Mouse (Mus musculus): ENCODE results near the gene Cdkn2aipnl. TPM values are rescaled to one million over a fixed set of nuclear protein-coding genes. Genes with fewer than 3 reads are reported as not detected.
A peak's percentile ranks its signal among the peaks of the same experiment; 100 is the strongest.

Gene Cdkn2aipnl
- polyA plus RNA-seq, 1 experiment from 2014 or later, result 109 TPM

GRCm38 (mm10) chr11:51971644-51972043, 4.2 kb downstream of the Cdkn2aipnl start:
- Histone ChIP-seq H3K9me3 (no peaks in the 10 kb centered on the region), H3K4me1 (peaks cover 11% of the 10 kb centered on the region), H3K36me3 (peaks cover 62% of the 10 kb centered on the region), H3K27me3 (no peaks in the 10 kb centered on the region), H3K4me2 (no peak overlapping the region), H3K27ac (no peak overlapping the region), H3K4me3 (no peak overlapping the region), H3K9ac (no peak overlapping the region)
- ATAC-seq (ENCODE audit: borderline replicate concordance, extremely low read depth, low FRiP score, low TSS enrichment), result no peak
- 93% methylated on average over 6 of the region's 6 CpGs for WGBS

DNA sequence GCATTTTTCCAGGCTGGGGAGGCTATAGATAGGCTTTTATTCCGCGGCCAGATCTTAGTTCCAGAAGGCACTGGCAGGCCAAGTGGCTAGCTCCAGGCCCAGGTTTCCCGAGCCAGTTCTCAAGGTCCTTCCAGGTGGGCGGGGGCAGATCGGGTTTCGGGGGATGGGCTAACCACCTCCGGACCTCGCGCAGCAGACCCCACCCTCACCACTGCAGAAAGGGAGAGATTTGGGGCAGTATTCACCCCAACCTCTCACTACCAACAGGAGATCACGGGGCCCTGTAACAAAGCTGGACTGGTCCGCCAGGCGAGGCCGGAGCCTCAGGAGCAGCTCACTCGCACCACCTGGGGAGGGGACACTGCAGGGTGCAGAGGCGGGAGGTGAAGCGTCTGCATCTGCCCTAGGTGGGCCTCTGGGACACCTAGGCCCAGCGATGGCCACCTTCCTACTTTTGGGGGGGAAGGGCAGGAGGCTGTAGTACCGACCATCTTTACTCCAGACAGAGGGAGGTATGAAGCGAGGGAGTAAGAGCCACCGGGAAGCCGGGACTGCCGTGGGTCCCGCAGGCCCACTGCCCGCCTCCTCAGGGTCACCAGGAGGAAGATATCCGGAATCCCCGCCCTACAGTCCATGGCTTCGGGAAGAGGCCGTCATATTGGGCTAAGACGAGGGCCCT, 32.3 kb downstream of the Cdkn2aipnl start:
- Histone ChIP-seq H3K4me2 (peak overlapping the region; percentile 69), H3K9me3 (no peaks in the 10 kb centered on the region), H3K27me3 (no peaks in the 10 kb centered on the region), H3K4me3 (peak overlapping the region; percentile 93), H3K27ac (peak overlapping the region; percentile 98), H3K4me1 (peaks cover 35% of the 10 kb centered on the region), H3K36me3 (peaks cover 30% of the 10 kb centered on the region), H3K9ac (peak overlapping the region; percentile 93)
- under 1% methylated on average over 29 of the region's 29 CpGs for WGBS
- peak; percentile 16 for ATAC-seq (ENCODE audit: borderline replicate concordance, extremely low read depth, low FRiP score, low TSS enrichment)

- Histone ChIP-seq H3K36me3 (peaks cover 23% of the 10 kb centered on the region), H3K27ac (peak within 1 kb of the TSS; percentile 98), H3K9ac (peak within 1 kb of the TSS; percentile 93), H3K9me3 (no peaks in the 10 kb centered on the region), H3K27me3 (no peaks in the 10 kb centered on the region), H3K4me3 (peak within 1 kb of the TSS; percentile 93), H3K4me2 (peak within 1 kb of the TSS; percentile 69), H3K4me1 (peaks cover 38% of the 10 kb centered on the region)
- under 1% methylated on average over 63 of the region's 63 CpGs for WGBS
- ATAC-seq (ENCODE audit: borderline replicate concordance, extremely low read depth, low FRiP score, low TSS enrichment), result peak; percentile 85
Measured at GRCm38 (mm10) chr11:52000290-52000962, 33.0 kb downstream of the Cdkn2aipnl start, which contains the start of gene Ube2b. Gene Ube2b, minus strand, starts transcription at chr11:52000762.

- peak overlapping the region; percentile 69 for H3K4me2 ChIP-seq
- H3K9me3 ChIP-seq, result no peaks in the 10 kb centered on the region
- ATAC-seq (ENCODE audit: borderline replicate concordance, extremely low read depth, low FRiP score, low TSS enrichment), result no peak
- no peaks in the 10 kb centered on the region for H3K27me3 ChIP-seq
- peaks cover 42% of the 10 kb centered on the region for H3K4me1 ChIP-seq
- peak overlapping the region; percentile 93; the same call in 1 of the 2 replicates for H3K4me3 ChIP-seq
- no peak overlapping the region for H3K9ac ChIP-seq
- H3K36me3 ChIP-seq, result peaks cover 14% of the 10 kb centered on the region
- WGBS, result 67% methylated on average over 10 of the region's 10 CpGs
- peak overlapping the region; percentile 98 for H3K27ac ChIP-seq
Measured at GRCm38 (mm10) chr11:52001341-52001740, 33.9 kb downstream of the Cdkn2aipnl start.

- Histone ChIP-seq H3K27me3 (no peaks in the 10 kb centered on the region), H3K36me3 (peaks cover 9% of the 10 kb centered on the region), H3K4me3 (no peak overlapping the region), H3K4me1 (peaks cover 42% of the 10 kb centered on the region), H3K9me3 (no peaks in the 10 kb centered on the region), H3K27ac (no peak overlapping the region; the same call in 1 of the 2 replicates), H3K9ac (no peak overlapping the region), H3K4me2 (peak overlapping the region; percentile 69; the same call in 1 of the 2 replicates)
- 89% methylated on average over 8 of the region's 8 CpGs for WGBS
- ATAC-seq (ENCODE audit: borderline replicate concordance, extremely low read depth, low FRiP score, low TSS enrichment), result no peak
Measured at GRCm38 (mm10) chr11:52001861-52002260, 34.4 kb downstream of the Cdkn2aipnl start.

DNA sequence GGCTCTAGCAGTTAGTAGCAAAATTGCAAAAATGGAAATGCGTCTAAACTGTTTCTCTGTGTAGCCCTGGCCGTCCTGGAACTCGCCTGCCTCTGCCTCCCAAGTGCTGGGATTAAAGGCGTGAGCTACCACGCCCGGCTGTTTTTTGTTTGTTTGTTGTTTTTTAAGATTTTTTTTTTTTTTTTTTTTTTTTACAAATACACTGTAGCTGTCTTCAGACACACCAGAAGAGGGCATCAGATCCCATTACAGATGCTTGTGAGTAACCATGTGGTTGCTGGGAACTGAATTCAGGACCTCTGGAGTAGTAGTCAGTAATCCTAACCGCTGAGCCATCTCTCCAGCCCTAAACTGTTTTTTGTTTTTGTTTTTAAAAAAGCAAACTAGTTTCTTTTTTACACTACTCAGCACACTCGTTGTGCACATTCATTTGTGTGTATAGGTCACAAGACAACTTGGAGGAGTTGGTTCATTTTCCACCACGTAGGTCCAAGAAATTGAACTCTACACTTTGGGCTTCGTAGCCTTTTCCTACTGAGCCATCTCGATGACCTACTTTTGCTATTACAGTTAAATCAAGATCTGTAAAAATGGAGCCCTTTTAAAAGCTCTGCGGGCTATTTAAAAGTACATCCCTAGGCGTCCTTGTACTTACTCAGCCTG, 35.5 kb downstream of the Cdkn2aipnl start:
- Histone ChIP-seq H3K4me3 (peak overlapping the region; percentile 86), H3K27me3 (no peaks in the 10 kb centered on the region), H3K4me1 (peaks cover 36% of the 10 kb centered on the region), H3K27ac (peak overlapping the region; percentile 93), H3K9ac (peak overlapping the region; percentile 79), H3K4me2 (peak overlapping the region; percentile 70), H3K36me3 (no peaks in the 10 kb centered on the region), H3K9me3 (no peaks in the 10 kb centered on the region)
- no peak for ATAC-seq (ENCODE audit: borderline replicate concordance, extremely low read depth, low FRiP score, low TSS enrichment)
- WGBS, result 73% methylated on average over 13 of the region's 13 CpGs

DNA sequence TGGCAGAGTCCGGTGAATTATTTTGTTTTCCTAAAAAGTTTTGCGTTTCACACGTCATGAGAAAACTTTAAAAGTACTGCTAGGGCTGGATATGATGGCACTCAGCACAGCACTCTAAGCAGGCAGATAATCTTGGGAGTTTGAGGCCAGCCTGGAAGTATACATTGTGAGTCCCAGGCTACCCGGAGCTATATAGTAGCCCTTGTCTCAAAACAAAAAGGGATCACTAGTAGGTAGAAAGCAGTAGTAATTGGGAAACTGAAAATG, 36.0 kb downstream of the Cdkn2aipnl start:
- H3K27me3 ChIP-seq, result no peaks in the 10 kb centered on the region
- peak overlapping the region; percentile 93 for H3K27ac ChIP-seq
- 17% methylated on average over 4 of the region's 4 CpGs for WGBS
- no peaks in the 10 kb centered on the region for H3K9me3 ChIP-seq
- peak overlapping the region; percentile 70 for H3K4me2 ChIP-seq
- H3K36me3 ChIP-seq, result no peaks in the 10 kb centered on the region
- peaks cover 32% of the 10 kb centered on the region for H3K4me1 ChIP-seq
- H3K9ac ChIP-seq, result peak overlapping the region; percentile 79
- ATAC-seq (ENCODE audit: borderline replicate concordance, extremely low read depth, low FRiP score, low TSS enrichment), result no peak
- peak overlapping the region; percentile 86 for H3K4me3 ChIP-seq

DNA sequence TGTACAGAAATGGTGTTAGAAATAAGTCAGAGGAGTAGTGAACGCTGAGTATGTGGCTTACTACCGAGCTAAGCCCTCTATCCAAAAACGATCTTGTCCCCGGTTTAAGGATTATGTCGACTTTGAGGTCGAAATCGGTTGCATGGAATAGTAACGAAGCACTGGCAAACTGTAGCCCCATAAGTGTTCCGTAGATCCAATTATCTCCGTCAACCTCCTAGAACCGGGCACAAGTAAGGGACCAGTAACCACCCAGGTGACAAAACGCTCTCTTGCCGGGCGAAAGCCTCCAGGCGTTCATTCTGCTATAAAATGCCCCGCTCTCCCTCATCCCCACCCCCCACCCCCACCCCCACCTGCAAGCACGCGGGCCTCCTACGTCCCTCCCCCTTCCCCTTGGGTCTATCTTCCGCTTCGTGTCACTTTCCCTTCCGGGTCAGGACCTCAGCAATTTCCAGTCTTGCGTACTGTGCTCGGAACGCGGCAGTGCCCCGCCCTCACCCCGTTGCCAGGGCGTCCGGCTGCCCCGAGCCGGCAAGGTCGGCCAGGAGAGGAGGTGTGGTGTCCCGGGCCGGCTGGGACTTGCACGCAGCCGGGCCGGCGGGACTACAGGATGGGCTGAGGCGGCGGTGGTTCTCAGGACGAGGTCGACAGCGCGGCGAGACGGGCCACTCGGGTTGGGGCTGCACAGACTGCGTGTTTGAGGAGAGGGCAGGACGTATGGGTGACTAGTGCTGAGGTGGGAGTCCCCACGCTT, 36.5 kb downstream of the Cdkn2aipnl start, which contains the start of gene Cdkl3:
Cdkl3 (plus strand) TSS at position 450 of the 757 bp plus-strand sequence.
- H3K27ac ChIP-seq, result peak within 1 kb of the TSS; percentile 95
- H3K4me1 ChIP-seq, result peaks cover 27% of the 10 kb centered on the region
- ATAC-seq (ENCODE audit: borderline replicate concordance, extremely low read depth, low FRiP score, low TSS enrichment), result peak; percentile 88
- peak within 1 kb of the TSS; percentile 70 for H3K4me2 ChIP-seq
- under 1% methylated on average over 51 of the region's 51 CpGs for WGBS
- H3K4me3 ChIP-seq, result peak within 1 kb of the TSS; percentile 86
- H3K9ac ChIP-seq, result peak within 1 kb of the TSS; percentile 79
- H3K9me3 ChIP-seq, result no peaks in the 10 kb centered on the region
- no peaks in the 10 kb centered on the region for H3K27me3 ChIP-seq
- H3K36me3 ChIP-seq, result no peaks in the 10 kb centered on the region

DNA sequence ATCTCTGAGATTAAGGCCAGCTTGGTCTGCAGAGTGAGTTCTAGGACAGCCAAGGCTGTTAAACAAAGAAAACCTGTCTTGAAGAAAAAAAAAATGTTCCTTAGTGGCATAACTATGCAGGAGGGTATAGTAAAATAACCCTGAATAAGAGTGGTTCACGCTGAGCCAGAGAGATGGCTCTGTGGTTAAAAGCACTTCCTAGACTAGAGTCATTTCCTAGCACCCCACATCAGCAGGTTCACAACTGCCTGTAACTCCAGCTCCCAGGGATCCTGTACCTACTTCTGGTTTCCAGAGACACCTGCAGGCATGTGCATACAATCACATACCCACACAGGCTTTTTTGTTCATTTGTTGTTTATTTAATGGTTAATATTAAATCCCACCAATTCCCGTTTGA, 38.1 kb downstream of the Cdkn2aipnl start:
- no peak overlapping the region for H3K27ac ChIP-seq
- ATAC-seq (ENCODE audit: borderline replicate concordance, extremely low read depth, low FRiP score, low TSS enrichment), result no peak
- H3K4me2 ChIP-seq, result no peak overlapping the region; the same call in 1 of the 2 replicates
- no peak overlapping the region for H3K9ac ChIP-seq
- peaks cover 25% of the 10 kb centered on the region for H3K4me1 ChIP-seq
- H3K4me3 ChIP-seq, result no peak overlapping the region
- no peaks in the 10 kb centered on the region for H3K9me3 ChIP-seq
- 51% methylated on average over 2 of the region's 2 CpGs for WGBS
- H3K27me3 ChIP-seq, result no peaks in the 10 kb centered on the region
- H3K36me3 ChIP-seq, result no peaks in the 10 kb centered on the region

DNA sequence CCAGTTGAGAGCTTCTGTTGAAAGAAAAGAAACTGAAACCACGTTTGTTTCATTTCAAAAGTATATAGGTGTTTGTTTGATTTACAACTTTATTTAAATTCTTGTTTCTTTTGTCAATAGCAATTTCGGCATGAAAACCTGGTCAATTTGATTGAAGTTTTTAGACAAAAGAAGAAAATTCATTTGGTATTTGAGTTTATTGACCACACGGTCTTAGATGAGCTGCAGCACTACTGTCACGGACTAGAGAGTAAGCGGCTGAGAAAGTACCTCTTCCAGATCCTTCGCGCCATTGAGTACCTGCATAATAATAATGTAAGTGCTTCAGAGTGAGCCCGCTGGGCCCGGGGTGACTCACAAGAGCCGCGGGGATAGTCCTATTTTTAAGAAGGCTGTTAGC, 43.5 kb downstream of the Cdkn2aipnl start:
- WGBS, result 84% methylated on average over 11 of the region's 11 CpGs
- peaks cover 2% of the 10 kb centered on the region; the same call in 1 of the 2 replicates for H3K4me1 ChIP-seq
- no peak for ATAC-seq (ENCODE audit: borderline replicate concordance, extremely low read depth, low FRiP score, low TSS enrichment)
- H3K9ac ChIP-seq, result no peak overlapping the region
- H3K4me3 ChIP-seq, result no peak overlapping the region
- no peaks in the 10 kb centered on the region for H3K36me3 ChIP-seq
- no peak overlapping the region for H3K27ac ChIP-seq
- H3K4me2 ChIP-seq, result no peak overlapping the region
- no peaks in the 10 kb centered on the region for H3K9me3 ChIP-seq
- no peaks in the 10 kb centered on the region for H3K27me3 ChIP-seq

DNA sequence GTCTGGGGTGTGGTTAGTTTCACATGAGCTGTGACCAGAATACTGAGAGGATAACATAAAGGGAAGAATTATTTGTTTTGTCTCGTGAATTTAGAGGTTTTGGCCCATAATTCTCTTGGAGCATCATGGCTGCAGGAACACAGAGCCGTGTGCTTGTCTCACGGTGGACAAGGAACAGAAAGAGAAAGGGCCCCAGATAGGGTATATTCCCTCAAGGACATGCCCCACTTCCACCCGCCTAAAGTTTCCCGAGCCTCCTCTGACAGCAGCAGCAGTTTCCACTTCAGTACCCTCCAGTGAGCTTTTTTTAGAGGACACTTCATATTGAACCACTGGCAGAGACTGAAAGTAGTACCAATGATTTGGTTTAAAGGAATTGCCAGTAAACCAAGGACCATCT, 44.1 kb downstream of the Cdkn2aipnl start:
- H3K4me3 ChIP-seq, result no peak overlapping the region
- no peaks in the 10 kb centered on the region for H3K27me3 ChIP-seq
- no peaks in the 10 kb centered on the region for H3K4me1 ChIP-seq
- H3K9ac ChIP-seq, result no peak overlapping the region
- no peak for ATAC-seq (ENCODE audit: borderline replicate concordance, extremely low read depth, low FRiP score, low TSS enrichment)
- H3K36me3 ChIP-seq, result no peaks in the 10 kb centered on the region
- no peak overlapping the region for H3K4me2 ChIP-seq
- H3K27ac ChIP-seq, result no peak overlapping the region
- WGBS, result 71% methylated on average over 5 of the region's 5 CpGs
- no peaks in the 10 kb centered on the region for H3K9me3 ChIP-seq
